Mouse (Mus musculus) liver, embryonic 14.5 days (tissue): ENCODE data around the gene Actn3.

Experiments
- CTCF ChIP-seq: IDR thresholded peaks from 2 replicates; pipeline ENCODE4 v1.5.1; 2016; ENCODE audit warnings: antibody characterized with exemption, low read depth, control low read depth
- EP300 ChIP-seq: IDR thresholded peaks from 2 replicates; pipeline ENCODE4 v1.6.1; 2016; ENCODE audit warnings: antibody characterized with exemption, low read depth

GRCm38 (mm10) chr19:4865147-4865546, 12.6 kb downstream of the Actn3 start:
- no peak for TF ChIP-seq CTCF
- TF ChIP-seq EP300, result no peak
